Mouse (Mus musculus) heart, embryonic 15.5 days (tissue): ENCODE measurements around the gene Zpbp2. TPM values are rescaled to one million over a fixed set of nuclear protein-coding genes. Genes with fewer than 3 reads are reported as not detected.

Experiments used
- ATAC-seq: fragments of 200-750 bp; cut with Nextera tagmentation; replicated peaks from 2 replicates; pipeline ENCODE4 v1.8.0; 2017; ENCODE audit warnings: low read depth, moderate TSS enrichment; ENCODE audit not compliant: insufficient number of reproducible peaks, insufficient read depth, low FRiP score
- H3K27ac ChIP-seq: fragments of 300-500 bp; sonication (generic); 2 replicates; pipeline ENCODE4 v1.5.1; 2015; ENCODE audit warnings: mild to moderate bottlenecking, inconsistent platforms
- H3K27me3 ChIP-seq: fragments of 300-500 bp; sonication (generic); 2 replicates; pipeline ENCODE4 v1.6.1; 2015; ENCODE audit warnings: inconsistent platforms
- H3K36me3 ChIP-seq: fragments of 300-500 bp; sonication (generic); 2 replicates; pipeline ENCODE4 v1.6.1; 2015; ENCODE audit warnings: mild to moderate bottlenecking, inconsistent platforms
- H3K4me1 ChIP-seq: fragments of 300-500 bp; sonication (generic); replicated peaks from 2 replicates; pipeline ENCODE4 v1.6.1; 2015; ENCODE audit warnings: inconsistent platforms
- H3K4me2 ChIP-seq: fragments of 300-500 bp; sonication (generic); 2 replicates; pipeline ENCODE4 v1.6.1; 2015; ENCODE audit warnings: inconsistent platforms, mild to moderate bottlenecking, moderate library complexity
- H3K4me3 ChIP-seq: fragments of 300-500 bp; sonication (generic); 2 replicates; pipeline ENCODE4 v1.5.1; 2015; ENCODE audit warnings: mild to moderate bottlenecking, inconsistent platforms
- H3K9ac ChIP-seq: fragments of 300-500 bp; sonication (generic); 2 replicates; pipeline ENCODE4 v1.6.1; 2015; ENCODE audit warnings: mild to moderate bottlenecking, inconsistent platforms
- H3K9me3 ChIP-seq: fragments of 300-500 bp; sonication (generic); replicated peaks from 2 replicates; pipeline ENCODE4 v1.6.1; 2016; ENCODE audit warnings: inconsistent platforms
- WGBS: fragments of 180-500 bp; shearing (Covaris S2); methylation state at CpG from one replicate; pipeline ENCODE4 v1.1.7; 2015; ENCODE audit warnings: mixed read lengths; 5-methylcytosine and 5-hydroxymethylcytosine counted together
- polyA plus RNA-seq: library from polyadenylated mRNA; unstranded; fragments of >200 nt; fragmentation: Nextera tagmentation; extraction: Ambion mirVana; gene quantifications from 2 replicates; pipeline ENCODE4 v1.2.1, GENCODE M21; 2015

The Zpbp2 gene
- polyA plus RNA-seq = 0.11 and 0.43 TPM in 2 replicates

- peak within 1 kb of the TSS; percentile 68 for H3K4me2 ChIP-seq
- H3K27me3 ChIP-seq = peaks cover 41% of the 10 kb centered on the region
- 2% methylated on average over 51 of the region's 51 CpGs for WGBS
- peak within 1 kb of the TSS; percentile 69 for H3K9ac ChIP-seq
- H3K27ac ChIP-seq = peak within 1 kb of the TSS; percentile 85
- H3K36me3 ChIP-seq = no peaks in the 10 kb centered on the region
- peaks cover 7% of the 10 kb centered on the region for H3K4me1 ChIP-seq
- H3K9me3 ChIP-seq = no peaks in the 10 kb centered on the region
- H3K4me3 ChIP-seq = peak within 1 kb of the TSS; percentile 76
- ATAC-seq = peak; percentile 96
Observed at GRCm38 (mm10) chr11:98550975-98551828, at the start of gene Zpbp2. Gene Zpbp2 (plus strand): TSS chr11:98551097.

GRCm38 (mm10) chr11:98504926-98505325, 46.0 kb upstream of the Zpbp2 start:
- peaks cover 9% of the 10 kb centered on the region for H3K4me1 ChIP-seq
- H3K36me3 ChIP-seq = no peaks in the 10 kb centered on the region
- 66% methylated on average over 3 of the region's 3 CpGs for WGBS
- H3K27me3 ChIP-seq = peaks cover 3% of the 10 kb centered on the region; the same call in 1 of the 2 replicates
- no peak for ATAC-seq
- H3K27ac ChIP-seq = no peak overlapping the region
- H3K9me3 ChIP-seq = no peaks in the 10 kb centered on the region
- H3K4me3 ChIP-seq = no peak overlapping the region
- no peak overlapping the region for H3K9ac ChIP-seq
- H3K4me2 ChIP-seq = no peak overlapping the region

- 32% methylated on average over 7 of the region's 7 CpGs for WGBS
- H3K27ac ChIP-seq = peak overlapping the region; percentile 86
- peaks cover 15% of the 10 kb centered on the region for H3K4me1 ChIP-seq
- H3K9me3 ChIP-seq = no peaks in the 10 kb centered on the region
- ATAC-seq = peak; percentile 94
- no peak overlapping the region for H3K9ac ChIP-seq
- no peaks in the 10 kb centered on the region for H3K27me3 ChIP-seq
- H3K36me3 ChIP-seq = no peaks in the 10 kb centered on the region
- H3K4me3 ChIP-seq = no peak overlapping the region
- H3K4me2 ChIP-seq = peak overlapping the region; percentile 30
Observed at GRCm38 (mm10) chr11:98509434-98509833, 41.5 kb upstream of the Zpbp2 start.

- H3K9me3 ChIP-seq = no peaks in the 10 kb centered on the region
- no peak overlapping the region for H3K4me3 ChIP-seq
- no peak for ATAC-seq
- peaks cover 15% of the 10 kb centered on the region for H3K4me1 ChIP-seq
- H3K27me3 ChIP-seq = no peaks in the 10 kb centered on the region
- H3K27ac ChIP-seq = peak overlapping the region; percentile 86
- H3K4me2 ChIP-seq = no peak overlapping the region
- no peak overlapping the region for H3K9ac ChIP-seq
- 74% methylated on average over 8 of the region's 8 CpGs for WGBS
- no peaks in the 10 kb centered on the region for H3K36me3 ChIP-seq
Observed at GRCm38 (mm10) chr11:98510125-98510524, 40.8 kb upstream of the Zpbp2 start.

- H3K4me2 ChIP-seq = no peak overlapping the region
- H3K4me1 ChIP-seq = peaks cover 15% of the 10 kb centered on the region
- no peaks in the 10 kb centered on the region for H3K36me3 ChIP-seq
- ATAC-seq = no peak
- no peak overlapping the region for H3K27ac ChIP-seq
- H3K27me3 ChIP-seq = no peaks in the 10 kb centered on the region
- H3K9ac ChIP-seq = no peak overlapping the region
- no peaks in the 10 kb centered on the region for H3K9me3 ChIP-seq
- 87% methylated on average over 13 of the region's 13 CpGs for WGBS
- H3K4me3 ChIP-seq = no peak overlapping the region
Observed at GRCm38 (mm10) chr11:98512881-98513280, 38.0 kb upstream of the Zpbp2 start.

GRCm38 (mm10) chr11:98513356-98513936, 37.5 kb upstream of the Zpbp2 start:
- no peak for ATAC-seq
- no peak overlapping the region for H3K4me3 ChIP-seq
- no peak overlapping the region for H3K27ac ChIP-seq
- H3K4me2 ChIP-seq = no peak overlapping the region
- WGBS = 73% methylated on average over 6 of the region's 6 CpGs
- H3K27me3 ChIP-seq = no peaks in the 10 kb centered on the region
- no peaks in the 10 kb centered on the region for H3K9me3 ChIP-seq
- no peaks in the 10 kb centered on the region for H3K36me3 ChIP-seq
- peaks cover 15% of the 10 kb centered on the region for H3K4me1 ChIP-seq
- H3K9ac ChIP-seq = no peak overlapping the region

GRCm38 (mm10) chr11:98520468-98520867, 30.4 kb upstream of the Zpbp2 start:
- WGBS = 55% methylated on average over 10 of the region's 10 CpGs
- no peak overlapping the region for H3K9ac ChIP-seq
- ATAC-seq = no peak
- H3K4me3 ChIP-seq = no peak overlapping the region
- no peak overlapping the region for H3K4me2 ChIP-seq
- no peaks in the 10 kb centered on the region for H3K9me3 ChIP-seq
- no peaks in the 10 kb centered on the region for H3K27me3 ChIP-seq
- H3K27ac ChIP-seq = no peak overlapping the region
- no peaks in the 10 kb centered on the region for H3K4me1 ChIP-seq
- H3K36me3 ChIP-seq = no peaks in the 10 kb centered on the region

GRCm38 (mm10) chr11:98525140-98525539, 25.8 kb upstream of the Zpbp2 start:
- no peak overlapping the region for H3K27ac ChIP-seq
- 0 out of 2 replicates have a peak, but pooled peaks cover 3% of the 10 kb centered on the region for H3K27me3 ChIP-seq
- H3K9me3 ChIP-seq = no peaks in the 10 kb centered on the region
- no peak overlapping the region for H3K9ac ChIP-seq
- no peak overlapping the region for H3K4me2 ChIP-seq
- ATAC-seq = no peak
- 53% methylated on average over 4 of the region's 4 CpGs for WGBS
- H3K4me1 ChIP-seq = no peaks in the 10 kb centered on the region
- H3K36me3 ChIP-seq = no peaks in the 10 kb centered on the region
- no peak overlapping the region for H3K4me3 ChIP-seq

GRCm38 (mm10) chr11:98526824-98527461, 24.0 kb upstream of the Zpbp2 start:
- Histone ChIP-seq H3K36me3 (no peaks in the 10 kb centered on the region), H3K4me2 (no peak overlapping the region), H3K9me3 (no peaks in the 10 kb centered on the region), H3K27ac (no peak overlapping the region), H3K9ac (no peak overlapping the region), H3K4me3 (no peak overlapping the region), H3K27me3 (0 out of 2 replicates have a peak, but pooled peaks cover 3% of the 10 kb centered on the region), H3K4me1 (no peaks in the 10 kb centered on the region)
- ATAC-seq = no peak
- 68% methylated on average over 10 of the region's 10 CpGs for WGBS

- no peaks in the 10 kb centered on the region for H3K9me3 ChIP-seq
- no peak overlapping the region for H3K4me3 ChIP-seq
- H3K36me3 ChIP-seq = no peaks in the 10 kb centered on the region
- ATAC-seq = no peak
- no peaks in the 10 kb centered on the region for H3K4me1 ChIP-seq
- H3K27ac ChIP-seq = no peak overlapping the region
- peaks cover 11% of the 10 kb centered on the region for H3K27me3 ChIP-seq
- no peak overlapping the region for H3K9ac ChIP-seq
- H3K4me2 ChIP-seq = no peak overlapping the region
Observed at GRCm38 (mm10) chr11:98537480-98538034, 13.3 kb upstream of the Zpbp2 start.

GRCm38 (mm10) chr11:98540319-98540718, 10.6 kb upstream of the Zpbp2 start:
- no peak overlapping the region for H3K4me2 ChIP-seq
- 87% methylated on average over 5 of the region's 5 CpGs for WGBS
- ATAC-seq = no peak
- no peak overlapping the region for H3K9ac ChIP-seq
- no peaks in the 10 kb centered on the region for H3K36me3 ChIP-seq
- peaks cover 2% of the 10 kb centered on the region for H3K4me1 ChIP-seq
- no peak overlapping the region for H3K27ac ChIP-seq
- H3K27me3 ChIP-seq = peaks cover 28% of the 10 kb centered on the region
- H3K4me3 ChIP-seq = no peak overlapping the region
- no peaks in the 10 kb centered on the region for H3K9me3 ChIP-seq
